In genomic region chr6:120643776-120644175, GRCm38 (mm10) we compare ENCODE assay signal across 21 mouse cellular contexts. TPM values are rescaled to one million over a fixed set of nuclear protein-coding genes. Genes with fewer than 3 reads are reported as not detected.
DNase-seq lines count a peak whose midpoint lies in the region; ATAC-seq and TF ChIP-seq lines count a peak whose summit lies in the region.
"Had no signal": no experiment of that assay in that cellular context is flagged by ENCODE, and none has a peak within 500 bp of the region (broad histone marks: within the 10 kb centered on the region; RNA-seq: fewer than 3 reads in every experiment).

No protein-coding gene starts in this region.

- H3K79me2 ChIP-seq in heart, adult 2 months (replicated peaks; ENCODE audit: control insufficient read depth, insufficient read depth, low read length): no peaks in the 10 kb centered on the region

- DNase-seq in heart, adult 2 months: no peak
- DNase-seq in heart, adult 11 months: no peak
- no peak for DNase-seq in liver, embryonic 11.5 days (ENCODE audit: low spot score)
- peak; percentile 36 to 55 for DNase-seq in kidney, postnatal 25 days
- DNase-seq in frontal cortex, postnatal 14 days (ENCODE audit: low spot score in 2 of 2): no peak
- no peak for DNase-seq in embryo, embryonic 11 days
- DNase-seq: adrenal gland, adult 2 months; adrenal gland, postnatal 25 days; cerebellum, adult 2 months; cerebellum, postnatal 10 days; gastrocnemius, postnatal 10 days had no signal

- no peaks in the 10 kb centered on the region for H3K9me3 ChIP-seq in liver, embryonic 12.5 days (replicated peaks)
- H3K9me3 ChIP-seq in liver, embryonic 11.5 days (ENCODE audit: control insufficient read depth, low read length): no peaks in the 10 kb centered on the region
- H3K9me3 ChIP-seq in kidney, embryonic 15.5 days (replicated peaks): no peaks in the 10 kb centered on the region
- H3K9me3 ChIP-seq: embryonic facial prominence, embryonic 13.5 days; forebrain, embryonic 12.5 days; heart, embryonic 13.5 days; hindbrain, embryonic 13.5 days; intestine, embryonic 15.5 days had no signal

- H3K4me1 ChIP-seq in heart, adult 2 months (ENCODE audit: control insufficient read depth, insufficient read depth, low read length): peaks cover 13% of the 10 kb centered on the region
- H3K4me1 ChIP-seq in liver, embryonic 12.5 days: no peaks in the 10 kb centered on the region
- no peaks in the 10 kb centered on the region for H3K4me1 ChIP-seq in liver, embryonic 11.5 days (replicated peaks; ENCODE audit: control insufficient read depth, insufficient read depth, low read length)
- peaks cover 14% of the 10 kb centered on the region for H3K4me1 ChIP-seq in kidney, embryonic 15.5 days
- H3K4me1 ChIP-seq: hindbrain, embryonic 13.5 days; intestine, embryonic 15.5 days had no signal

- no peaks in the 10 kb centered on the region for H3K27me3 ChIP-seq in heart, adult 2 months (ENCODE audit: control insufficient read depth, insufficient read depth, low read length)
- no peaks in the 10 kb centered on the region for H3K27me3 ChIP-seq in liver, embryonic 12.5 days (replicated peaks)
- no peaks in the 10 kb centered on the region for H3K27me3 ChIP-seq in liver, embryonic 11.5 days (replicated peaks; ENCODE audit: control insufficient read depth, insufficient read depth, low read length)
- H3K27me3 ChIP-seq in kidney, embryonic 15.5 days: no peaks in the 10 kb centered on the region
- H3K27me3 ChIP-seq: embryonic facial prominence, embryonic 13.5 days; heart, embryonic 13.5 days; hindbrain, embryonic 13.5 days; intestine, embryonic 15.5 days; Patski had no signal

- H3K9ac ChIP-seq in heart, adult 2 months (ENCODE audit: low read depth, low read length): no peak overlapping the region
- no peak overlapping the region for H3K9ac ChIP-seq in liver, embryonic 12.5 days
- H3K9ac ChIP-seq in liver, embryonic 11.5 days (ENCODE audit: low read depth, low read length): no peak overlapping the region
- no peak overlapping the region for H3K9ac ChIP-seq in kidney, embryonic 15.5 days
- H3K9ac ChIP-seq: embryonic facial prominence, embryonic 13.5 days; forebrain, embryonic 12.5 days; heart, embryonic 13.5 days; hindbrain, embryonic 13.5 days; intestine, embryonic 15.5 days had no signal

- TF ChIP-seq CTCF in heart, adult 2 months (IDR thresholded peaks at IDR 0.05): no peak

- H3K36me3 ChIP-seq in heart, adult 2 months (ENCODE audit: control insufficient read depth, insufficient read depth, low read length): peaks cover 3% of the 10 kb centered on the region; the same call in 1 of the 2 replicates
- no peaks in the 10 kb centered on the region for H3K36me3 ChIP-seq in liver, embryonic 12.5 days
- no peaks in the 10 kb centered on the region for H3K36me3 ChIP-seq in liver, embryonic 11.5 days (ENCODE audit: control insufficient read depth, insufficient read depth, low read length)
- no peaks in the 10 kb centered on the region for H3K36me3 ChIP-seq in kidney, embryonic 15.5 days
- H3K36me3 ChIP-seq: embryonic facial prominence, embryonic 13.5 days; forebrain, embryonic 12.5 days; heart, embryonic 13.5 days; hindbrain, embryonic 13.5 days; intestine, embryonic 15.5 days had no signal

- H3K27ac ChIP-seq in heart, adult 2 months: peak overlapping the region; percentile 95
- H3K27ac ChIP-seq in liver, embryonic 12.5 days: 0 out of 2 replicates have a peak overlapping the region, but pooled peaks have one; percentile 12
- no peak overlapping the region for H3K27ac ChIP-seq in liver, embryonic 11.5 days (ENCODE audit: low read depth, low read length)
- peak overlapping the region; percentile 73 for H3K27ac ChIP-seq in kidney, embryonic 15.5 days
- H3K27ac ChIP-seq: embryonic facial prominence, embryonic 13.5 days; forebrain, embryonic 12.5 days; heart, embryonic 13.5 days; hindbrain, embryonic 13.5 days; intestine, embryonic 15.5 days had no signal

- no peak for TF ChIP-seq POLR2A in heart, adult 2 months (IDR thresholded peaks at IDR 0.05; ENCODE audit: insufficient read depth, low read depth, low read length)

- no peak for ATAC-seq in liver, embryonic 12.5 days
- ATAC-seq in liver, embryonic 11.5 days (replicated peaks; ENCODE audit: low FRiP score): no peak
- peak; percentile 60; the same call in 1 of the 2 replicates for ATAC-seq in kidney, embryonic 15.5 days (replicated peaks; ENCODE audit: low FRiP score)
- ATAC-seq: activated CD4-positive, CD25-positive, alpha-beta regulatory T cell, adult 4 months; forebrain, embryonic 16.5 days; intestine, embryonic 15.5 days; Patski had no signal

- no peak overlapping the region for H3K4me3 ChIP-seq in heart, adult 2 months
- H3K4me3 ChIP-seq in liver, embryonic 12.5 days: no peak overlapping the region
- H3K4me3 ChIP-seq in liver, embryonic 11.5 days (ENCODE audit: low read depth, low read length): no peak overlapping the region
- no peak overlapping the region for H3K4me3 ChIP-seq in kidney, embryonic 15.5 days (replicated peaks)
- H3K4me3 ChIP-seq: embryonic facial prominence, embryonic 13.5 days; forebrain, embryonic 12.5 days; heart, embryonic 13.5 days; hindbrain, embryonic 13.5 days; intestine, embryonic 15.5 days had no signal

- intact Hi-C loops in heart, adult 2 months (cut with DNase I): loop anchor here (1.0 kb wide), 1 partner anchor 22 kb away; no protein-coding TSS in a partner anchor

- WGBS in heart, adult 2 months: 53% methylated on average over 7 of the region's 7 CpGs
- 73% methylated on average over 7 of the region's 7 CpGs for WGBS in liver, embryonic 12.5 days (ENCODE audit: insufficient replicate concordance)
- 76% methylated on average over 7 of the region's 7 CpGs for WGBS in liver, embryonic 11.5 days
- WGBS in kidney, embryonic 15.5 days: 34% methylated on average over 7 of the region's 7 CpGs

- no peak overlapping the region for H3K4me2 ChIP-seq in liver, embryonic 12.5 days
- H3K4me2 ChIP-seq in liver, embryonic 11.5 days: no peak overlapping the region
- no peak overlapping the region for H3K4me2 ChIP-seq in kidney, embryonic 15.5 days
- H3K4me2 ChIP-seq: embryonic facial prominence, embryonic 13.5 days; forebrain, embryonic 12.5 days; heart, embryonic 13.5 days; hindbrain, embryonic 13.5 days; intestine, embryonic 15.5 days had no signal

- no peak for TF ChIP-seq EP300 in heart, adult 2 months (IDR thresholded peaks at IDR 0.05; ENCODE audit: insufficient read depth, low read depth, low read length)

RNA-seq across cellular contexts. Expression of gene Cecr2, which starts 22.4 kb away (rescaled TPM):
- 10 to 100 TPM; 12.9 to 17.4 TPM for total RNA-seq in heart, adult 2 months (2021)
- polyA plus RNA-seq in heart, adult 2 months (2012; rRNA removed): 7.0 and 9.5 TPM in 2 replicates
- polyA plus RNA-seq in liver, embryonic 12.5 days (2016; fragmentation: Nextera tagmentation; extraction: Ambion mirVana): 8.8 and 10.4 TPM in 2 replicates
- polyA plus RNA-seq in liver, embryonic 11.5 days (2014; fragmentation: Nextera tagmentation; extraction: Ambion mirVana): 11.9 and 13.3 TPM in 2 replicates
- polyA plus RNA-seq in kidney, embryonic 15.5 days (2015; fragmentation: Nextera tagmentation; extraction: Ambion mirVana): 5.9 and 6.7 TPM in 2 replicates

Comparison
In these comparisons a context has a peak if more than half of its experiments do, and no peak if none do; other contexts are left out.
1. DNase-seq: peak in kidney, postnatal 25 days (2 of 2); none in heart, adult 2 months (0 of 2), heart, adult 11 months (single experiment), liver, embryonic 11.5 days (single experiment), frontal cortex, postnatal 14 days (0 of 2) and embryo, embryonic 11 days (single experiment).